Mouse (Mus musculus) retina, embryonic 14.5 days (tissue): Measurements from ENCODE around the gene Maml3.

ENCODE experiments used
- DNase-seq: peaks from one replicate; pipeline ENCODE4 v3.0.0-alpha.2; 2015; ENCODE audit warnings: low spot score

Maml3 gene

DNA sequence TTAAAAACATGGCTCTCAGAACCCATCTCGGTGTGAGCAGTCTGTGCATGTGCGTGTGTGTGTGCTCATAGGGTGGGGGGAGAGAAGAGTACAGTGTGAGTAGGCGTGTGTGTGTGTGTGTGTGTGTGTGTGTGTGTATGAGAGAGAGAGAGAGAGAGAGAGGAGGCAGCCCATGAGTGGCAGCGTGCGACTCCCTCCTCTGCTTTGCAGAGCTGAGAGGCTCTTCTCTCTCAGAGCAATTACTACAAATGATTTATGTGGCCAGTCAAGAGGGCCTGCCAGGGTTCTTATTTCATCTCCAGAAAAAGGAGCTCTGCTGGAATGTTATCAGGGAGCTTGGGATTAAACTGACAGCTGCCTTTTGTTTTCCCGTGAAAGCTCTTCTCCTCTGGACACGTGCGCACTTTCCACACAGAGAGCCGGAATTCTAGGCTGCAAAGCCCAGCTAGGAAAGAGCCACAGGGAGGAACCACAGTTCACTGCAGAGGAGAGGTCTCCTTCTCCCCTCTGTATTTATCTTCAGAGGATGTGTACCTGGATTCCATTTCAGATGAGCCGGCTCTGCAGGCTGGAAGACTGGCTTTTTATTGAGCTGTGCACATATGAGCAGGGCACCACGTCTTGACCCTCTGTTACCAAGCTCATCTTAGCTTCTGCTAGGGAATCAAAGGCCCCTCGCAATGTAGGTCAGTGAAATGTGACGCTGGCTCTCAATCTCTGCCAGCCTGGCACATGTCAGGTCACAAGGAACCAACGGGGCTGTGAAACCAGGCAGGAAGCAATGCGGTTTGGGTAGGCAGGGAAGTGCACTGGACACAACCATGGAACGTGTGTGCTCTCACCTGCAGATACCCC, 325.9 kb downstream of the Maml3 start:
- peak; percentile 70 for DNase-seq

DNA sequence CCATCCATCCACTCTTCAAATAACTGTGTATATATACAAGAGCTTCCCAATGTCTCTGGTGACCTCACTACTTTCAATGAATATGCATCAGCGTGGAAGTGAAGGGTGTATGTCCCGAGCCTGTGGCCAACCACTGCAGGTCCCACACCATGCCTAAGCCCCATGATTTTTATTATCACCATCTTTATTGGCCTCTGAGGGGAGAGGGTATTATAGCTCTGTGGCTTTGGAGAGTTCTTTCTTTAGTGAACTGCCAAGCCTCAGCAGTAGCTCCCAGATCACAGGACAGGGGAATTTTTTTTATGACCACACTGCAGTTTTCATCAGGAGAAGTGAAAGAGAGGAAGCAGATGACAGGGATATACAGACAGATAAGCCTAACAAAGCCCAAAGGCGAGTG, 326.7 kb downstream of the Maml3 start:
- DNase-seq: no peak

DNA sequence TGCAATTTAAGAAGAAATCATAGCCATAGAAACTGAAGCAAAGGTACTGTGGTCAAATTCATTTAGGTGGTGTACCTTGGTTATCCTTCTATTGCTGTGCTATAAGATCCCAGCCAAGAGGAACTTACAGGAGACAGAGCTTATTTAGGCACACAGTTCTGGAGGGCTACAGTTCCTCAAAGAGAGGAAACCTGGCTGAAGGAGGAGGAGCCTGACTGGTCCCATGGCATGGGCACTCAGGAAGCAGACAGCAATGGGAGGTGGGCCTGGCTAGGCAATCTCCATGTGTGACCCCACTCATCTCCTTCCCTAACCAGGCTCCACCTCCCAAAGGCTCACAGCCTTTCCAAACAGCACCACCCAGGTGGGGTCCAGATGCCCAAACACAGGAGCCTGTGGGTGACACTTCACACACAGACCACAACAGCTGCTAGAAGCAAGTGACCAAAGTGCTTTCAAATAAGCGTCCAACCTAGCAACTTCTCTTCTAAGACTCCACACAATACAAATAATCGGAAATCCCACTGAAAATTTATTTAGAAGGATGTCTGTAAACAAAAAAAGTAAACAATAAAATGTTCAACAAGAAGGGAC, 328.8 kb downstream of the Maml3 start:
- no peak for DNase-seq

DNA sequence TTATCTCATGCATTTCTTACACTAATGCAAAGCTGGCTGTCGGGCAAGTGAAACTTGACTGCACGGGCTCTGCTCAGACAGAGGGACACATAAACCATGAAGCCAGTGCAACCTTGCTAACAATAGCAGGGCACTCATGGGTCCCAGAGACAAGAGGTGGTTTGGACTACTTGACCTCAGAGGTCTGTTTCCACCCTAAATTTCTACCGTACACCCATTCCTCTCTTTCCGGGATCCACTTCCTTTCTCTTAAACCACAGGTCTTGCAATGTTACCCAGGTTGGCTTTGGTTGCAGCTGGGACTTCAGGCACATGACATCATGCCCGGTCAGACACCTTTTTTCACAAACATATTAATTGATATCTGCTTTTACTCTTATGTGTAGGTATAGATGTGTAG, 331.3 kb downstream of the Maml3 start:
- no peak for DNase-seq

DNA sequence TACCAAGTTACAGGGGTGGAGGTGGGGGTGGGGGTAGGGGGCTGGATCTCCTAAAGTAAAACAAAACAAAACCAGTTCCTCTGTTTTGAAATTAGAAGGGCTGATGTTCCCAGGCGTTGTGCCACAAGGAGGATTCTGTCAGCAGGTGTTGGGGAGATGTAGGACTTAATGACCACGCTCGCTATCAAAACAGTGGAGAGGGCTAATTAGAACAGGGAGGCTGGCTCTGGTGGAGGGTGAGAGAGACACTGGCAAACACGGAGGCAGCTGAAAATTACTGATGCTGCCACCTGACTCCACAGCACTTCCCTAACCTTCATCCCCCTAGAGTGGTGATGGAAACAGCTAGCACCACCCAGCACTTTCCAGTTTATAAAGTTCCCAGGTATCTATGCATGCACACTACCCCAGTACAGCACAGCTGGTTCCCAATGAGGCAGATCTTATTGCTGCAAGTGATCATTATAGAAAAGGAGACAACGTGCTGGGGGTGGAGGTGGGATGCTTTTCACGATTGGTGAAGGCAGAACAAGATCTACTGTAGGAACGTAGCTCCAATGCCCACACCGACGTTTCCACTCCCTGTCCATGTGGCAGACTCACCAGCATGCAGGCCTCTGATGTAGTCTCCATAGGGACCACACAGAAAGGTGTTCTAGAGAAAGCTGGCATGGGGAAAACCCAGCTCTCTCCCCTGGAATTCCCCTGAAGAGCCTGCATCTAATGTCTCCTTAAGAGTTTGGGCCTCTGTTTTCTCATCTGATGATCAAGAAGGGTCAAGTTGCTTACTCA, 332.8 kb downstream of the Maml3 start:
- DNase-seq: no peak

DNA sequence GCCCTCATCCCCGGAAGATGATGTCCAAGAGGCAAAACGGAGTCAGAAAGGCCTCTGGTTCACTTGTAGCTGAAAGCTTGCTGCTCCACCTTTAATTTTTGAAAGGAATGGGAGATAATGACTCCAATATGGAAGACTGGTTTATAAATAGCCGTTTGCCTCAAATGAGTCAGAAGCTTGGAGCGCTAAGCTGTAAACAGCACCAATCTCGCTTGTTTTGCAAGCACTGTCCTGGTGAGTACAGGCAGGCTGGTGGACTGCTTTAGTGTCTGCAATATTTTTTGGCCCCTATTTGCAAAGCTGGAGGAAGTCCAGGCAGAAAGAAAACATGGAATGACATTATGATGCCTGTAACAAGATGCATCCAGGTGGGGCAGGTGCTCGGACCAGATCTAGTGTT, 335.7 kb downstream of the Maml3 start:
- no peak for DNase-seq

DNA sequence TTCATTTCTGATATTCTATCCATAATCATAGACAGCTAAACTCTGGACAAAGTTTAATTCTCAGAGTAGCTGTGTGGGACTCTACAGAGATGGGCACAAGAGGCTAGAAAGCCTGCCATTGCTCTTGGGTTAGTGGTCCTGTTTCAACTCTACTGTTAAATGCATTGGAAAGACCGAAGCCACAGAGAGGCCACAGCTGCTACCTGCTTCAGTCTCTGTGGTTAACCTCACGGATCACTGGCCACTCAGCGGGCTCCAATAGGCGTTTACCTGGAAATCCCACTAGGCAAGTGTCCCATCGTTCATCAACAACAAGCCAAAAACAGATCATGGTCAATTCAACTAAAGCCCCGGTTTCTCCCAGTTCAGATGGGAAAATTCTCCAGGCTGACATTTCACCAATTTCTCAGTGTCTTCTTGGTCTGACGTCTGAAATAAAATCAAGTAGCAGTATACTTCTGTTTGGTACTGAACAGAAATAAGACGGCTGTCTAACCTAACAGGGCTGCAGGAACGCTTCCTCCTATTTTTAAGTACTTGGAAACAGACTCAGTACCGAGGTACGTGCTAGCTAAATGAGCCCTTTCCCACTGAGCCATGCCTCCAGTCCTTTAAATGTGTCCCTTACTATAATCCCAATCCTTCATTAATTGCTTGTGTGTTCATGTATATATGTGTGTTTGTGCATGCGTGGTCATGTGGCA, 339.5 kb downstream of the Maml3 start:
- no peak for DNase-seq

DNA sequence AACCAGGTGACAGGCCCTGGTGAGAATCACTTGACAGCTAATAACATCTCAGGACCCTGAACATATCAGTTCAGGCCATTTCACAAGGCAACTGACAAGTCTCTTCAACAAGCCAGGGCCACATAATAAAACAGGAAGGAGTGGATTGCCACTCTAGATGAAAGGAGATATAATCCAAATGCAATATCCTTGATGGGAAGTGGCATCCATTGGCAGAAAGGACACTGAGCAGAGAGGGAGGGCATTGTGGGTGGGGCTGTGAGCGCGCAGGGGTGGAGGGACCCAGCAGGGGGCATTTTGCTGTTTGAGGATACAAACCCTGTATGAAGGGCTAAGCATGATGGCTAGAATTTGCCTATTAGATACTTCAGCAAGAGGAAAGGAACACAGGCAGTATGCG, 340.7 kb downstream of the Maml3 start:
- no peak for DNase-seq

DNA sequence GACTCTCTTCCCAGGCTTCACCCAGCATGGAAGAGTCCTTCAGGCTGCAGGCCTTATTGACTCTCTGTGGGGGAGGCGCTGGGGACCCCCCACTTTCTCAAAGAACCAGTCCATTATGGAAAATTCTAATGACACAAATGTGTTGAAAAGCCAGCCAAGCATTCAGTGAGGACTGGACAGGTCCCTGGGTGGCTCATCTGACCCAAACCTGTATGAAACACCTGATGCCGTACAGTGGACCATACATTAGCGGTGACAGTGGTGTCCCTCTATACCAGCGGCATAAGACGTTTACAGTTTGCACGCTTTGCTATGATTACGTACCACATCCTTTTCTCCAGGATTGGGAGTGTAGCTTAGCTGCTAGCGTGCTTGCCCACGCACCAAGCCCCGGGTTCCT, 342.0 kb downstream of the Maml3 start:
- DNase-seq: no peak

DNA sequence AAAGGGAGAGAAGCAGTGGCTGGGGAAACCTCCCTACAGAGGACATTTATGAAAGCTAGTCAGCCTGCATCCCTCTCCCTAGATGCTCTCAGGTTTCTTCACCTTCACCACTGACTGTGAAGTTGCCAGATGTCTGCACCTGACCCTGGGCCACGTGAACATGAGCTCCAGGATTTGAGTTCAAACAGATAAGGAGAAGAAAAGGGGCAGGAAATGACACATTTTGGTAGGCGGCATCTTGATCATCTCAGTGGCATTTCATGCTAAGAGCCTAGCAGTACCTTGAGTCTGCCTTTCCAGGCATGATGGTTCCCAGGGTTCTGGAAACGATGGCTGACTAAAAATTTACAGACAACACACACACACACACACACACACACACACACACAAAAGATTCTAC, 345.3 kb downstream of the Maml3 start:
- no peak for DNase-seq

DNA sequence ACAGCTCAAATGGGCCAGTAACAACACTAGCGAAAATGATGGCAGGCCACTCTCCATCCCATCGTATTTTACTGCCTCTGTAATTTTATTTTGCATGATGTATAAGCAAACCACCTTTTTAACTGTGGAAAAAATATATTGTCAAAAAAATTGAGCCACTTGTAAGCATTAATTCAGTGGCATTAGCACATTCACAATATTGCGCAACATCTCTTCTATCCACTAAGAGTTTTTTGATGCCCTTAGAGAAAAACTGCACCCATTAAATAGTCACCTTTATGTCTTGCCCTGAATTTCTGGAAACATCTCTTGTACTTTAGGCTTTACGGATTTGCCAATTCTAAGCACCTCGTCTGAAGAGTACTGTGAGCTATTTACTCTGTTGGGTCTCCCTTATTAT, 347.8 kb downstream of the Maml3 start:
- DNase-seq: no peak

DNA sequence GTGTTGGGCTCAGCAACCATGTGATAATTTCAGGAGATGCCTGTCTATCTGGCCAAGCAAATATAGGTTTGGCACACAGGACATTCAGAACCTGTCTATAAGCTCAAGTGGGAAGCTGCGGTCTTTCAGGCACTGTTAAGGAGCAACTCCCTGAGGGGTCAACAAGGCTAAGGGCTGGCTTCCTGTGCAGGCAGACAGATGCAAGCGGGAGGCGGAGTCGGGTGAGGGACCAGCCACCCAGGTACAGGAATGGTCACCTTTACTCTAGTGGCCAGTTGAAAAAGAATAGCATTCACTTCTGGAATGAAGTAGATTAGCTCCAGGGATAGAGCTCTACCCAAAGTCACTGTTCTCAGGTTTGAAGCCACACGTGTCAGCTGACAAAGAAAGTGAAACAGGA, 348.6 kb downstream of the Maml3 start:
- no peak for DNase-seq

DNA sequence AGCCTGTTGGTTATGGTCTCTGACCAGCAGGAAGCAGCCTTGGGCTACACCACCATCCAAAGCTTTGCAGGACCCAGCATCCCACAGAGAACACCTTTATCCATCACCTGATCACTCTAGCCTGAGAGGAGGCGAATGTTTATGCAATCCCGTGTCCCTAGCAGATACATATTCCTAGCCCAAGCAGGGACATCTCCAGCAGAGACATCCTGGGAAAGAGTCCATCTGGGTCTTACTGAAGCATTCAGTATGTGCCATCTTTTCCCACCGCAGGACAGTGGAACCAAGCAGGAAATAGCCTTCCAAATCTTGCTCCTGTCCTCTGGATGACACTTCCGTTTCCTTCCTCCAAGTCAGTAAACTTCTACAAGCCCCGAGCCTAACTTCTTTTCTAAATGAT, 351.6 kb downstream of the Maml3 start:
- no peak for DNase-seq

DNA sequence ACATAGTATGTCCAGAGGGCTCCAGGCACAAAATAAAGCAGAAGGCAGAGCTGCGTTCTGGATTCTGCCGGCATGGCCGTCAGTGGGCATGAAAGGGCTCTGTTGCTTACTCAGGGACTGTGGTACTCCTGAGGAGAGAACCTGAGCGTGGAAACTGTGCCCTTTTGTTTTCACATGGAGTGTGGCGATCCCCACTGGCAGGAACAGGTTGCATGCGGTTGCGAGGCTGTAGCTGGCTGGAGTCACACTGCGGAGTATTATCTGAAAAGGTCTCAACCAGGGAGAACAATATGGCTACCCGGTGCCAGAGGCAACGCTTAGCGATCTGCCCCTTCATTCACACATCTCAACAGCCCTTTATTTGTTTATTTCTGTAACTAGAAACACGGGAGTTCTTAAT, 353.4 kb downstream of the Maml3 start:
- no peak for DNase-seq

DNA sequence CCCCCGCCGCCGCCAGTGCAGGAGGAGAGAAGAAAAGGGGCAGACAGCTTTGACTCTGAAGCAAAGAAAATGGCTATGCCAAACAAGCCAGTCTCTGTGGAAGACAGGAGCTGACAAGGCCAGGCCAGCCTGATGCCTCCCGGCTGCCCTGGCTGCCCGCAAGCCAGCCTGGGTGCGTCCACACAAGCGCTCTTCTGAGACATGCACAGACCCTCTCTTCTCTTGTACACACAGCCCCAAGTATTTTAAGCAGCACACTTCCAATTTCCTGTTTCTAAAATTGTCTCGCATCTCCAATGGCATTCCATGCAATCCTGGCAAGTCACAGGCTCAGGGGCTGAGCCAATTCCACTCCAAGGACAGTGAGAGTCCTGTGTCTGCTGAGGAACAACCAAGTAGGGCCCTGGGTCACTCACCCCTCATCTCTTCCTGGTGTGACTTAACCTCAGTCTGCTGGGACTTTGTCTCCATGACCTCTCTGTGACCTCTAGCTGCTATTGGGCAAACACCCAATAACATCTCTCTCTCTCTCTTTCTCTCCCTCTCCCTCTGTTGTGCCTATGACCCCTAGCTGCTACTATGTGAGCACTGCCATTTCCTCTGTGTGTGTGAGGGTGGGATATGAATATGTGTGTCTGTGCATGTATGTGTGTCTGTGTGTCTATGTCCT, 354.9 kb downstream of the Maml3 start:
- DNase-seq: peak; percentile 43

DNA sequence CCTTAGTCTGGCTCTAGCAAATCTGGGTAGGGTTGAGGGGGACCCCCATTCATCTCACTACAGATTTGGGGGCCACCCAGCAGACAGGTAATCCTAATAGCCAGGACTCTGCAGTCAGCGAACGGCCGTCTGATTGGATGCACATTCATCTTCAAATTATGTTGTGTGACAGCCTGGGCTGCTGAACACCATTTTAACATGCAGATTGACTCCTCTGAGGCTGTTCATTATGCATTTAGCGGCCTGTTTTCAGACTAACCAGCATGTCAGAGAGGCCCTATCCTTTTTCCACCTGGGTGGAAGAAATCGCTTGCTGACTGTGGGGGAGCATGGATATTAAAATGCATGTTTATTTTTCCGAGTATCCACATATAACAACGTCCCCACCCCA, 355.5 kb downstream of the Maml3 start:
- DNase-seq: peak; percentile 25

DNA sequence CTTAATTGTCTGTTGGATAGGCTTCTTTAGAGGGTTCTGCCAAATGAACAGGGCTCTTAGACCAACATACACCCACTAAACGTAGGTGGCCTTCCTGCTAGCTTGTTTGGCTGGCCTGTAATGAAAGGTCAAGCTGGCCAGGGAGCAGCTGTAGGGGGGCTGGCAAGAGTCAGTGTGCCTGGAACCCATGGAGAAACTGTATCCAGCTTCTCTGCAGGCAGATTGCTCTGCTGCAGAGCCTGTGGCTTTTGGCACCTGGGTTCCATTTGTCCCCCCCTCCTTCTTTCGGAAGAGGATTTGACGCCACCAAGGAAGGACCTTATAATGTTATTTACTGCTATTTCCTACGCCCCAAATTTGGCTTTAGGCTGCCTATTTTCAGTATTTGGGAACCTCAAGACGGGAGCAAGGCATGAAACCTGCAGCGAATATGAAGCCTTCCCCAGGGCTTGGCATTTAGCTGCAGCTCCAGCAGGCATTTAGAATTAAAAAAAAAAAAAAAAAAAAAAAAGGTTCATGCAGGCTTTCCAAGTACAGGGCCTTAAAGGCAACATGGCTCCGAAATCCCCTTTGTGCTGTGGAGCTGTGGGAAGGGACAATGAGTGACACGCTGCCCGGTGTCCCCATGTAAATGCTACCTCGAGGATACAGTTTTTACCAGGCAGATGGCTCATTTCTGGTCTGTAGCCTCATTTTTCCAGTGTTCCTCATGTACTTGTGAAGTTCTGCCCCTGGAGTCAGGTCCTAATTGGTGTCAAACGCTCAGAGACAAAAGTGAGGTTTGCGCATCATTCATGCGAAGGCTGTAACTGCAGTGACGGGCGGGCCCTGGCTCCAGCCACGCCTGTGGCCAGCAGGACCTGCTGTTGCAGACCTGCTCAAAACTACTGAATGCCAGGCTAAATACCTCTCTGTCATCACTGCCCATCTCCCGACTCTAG, 356.2 kb downstream of the Maml3 start:
- no peak for DNase-seq

DNA sequence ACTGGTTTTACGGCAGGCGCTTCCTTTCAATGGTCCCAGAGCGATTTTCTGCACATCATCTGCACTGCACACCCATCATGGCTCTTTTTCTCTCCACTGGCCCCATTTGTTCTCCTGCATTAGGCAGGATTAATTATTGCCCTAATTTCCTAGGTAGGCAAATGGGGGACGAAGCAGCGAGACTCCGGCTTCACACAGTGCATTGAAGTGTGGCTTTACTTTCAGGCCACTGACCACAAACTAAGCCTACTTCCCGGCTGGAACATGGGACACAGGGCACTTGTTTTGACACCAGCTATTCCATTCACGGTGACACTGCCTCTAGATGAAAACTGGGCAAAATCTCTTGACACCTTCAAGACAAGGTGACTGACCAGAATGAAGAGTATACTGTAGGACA, 358.1 kb downstream of the Maml3 start:
- DNase-seq: peak; percentile 83

DNA sequence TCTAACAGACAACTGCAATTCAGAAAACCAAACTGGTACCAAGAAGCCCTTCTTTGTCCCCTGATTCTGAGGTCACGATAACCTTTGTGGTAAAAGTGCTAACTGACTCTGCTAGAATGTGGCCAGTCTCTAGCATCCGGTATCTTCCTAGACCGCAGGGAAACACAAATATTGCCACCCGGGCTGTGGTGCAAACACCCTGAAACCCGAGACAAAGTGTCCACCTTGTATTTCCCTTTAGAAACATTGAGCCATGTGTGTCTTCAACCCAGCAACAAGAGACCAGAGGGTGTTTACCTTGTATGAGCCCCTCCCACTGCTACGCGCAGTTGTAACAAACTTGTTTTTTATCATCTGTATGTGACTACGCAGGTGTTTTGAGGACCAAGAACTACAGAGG, 359.7 kb downstream of the Maml3 start:
- no peak for DNase-seq

DNA sequence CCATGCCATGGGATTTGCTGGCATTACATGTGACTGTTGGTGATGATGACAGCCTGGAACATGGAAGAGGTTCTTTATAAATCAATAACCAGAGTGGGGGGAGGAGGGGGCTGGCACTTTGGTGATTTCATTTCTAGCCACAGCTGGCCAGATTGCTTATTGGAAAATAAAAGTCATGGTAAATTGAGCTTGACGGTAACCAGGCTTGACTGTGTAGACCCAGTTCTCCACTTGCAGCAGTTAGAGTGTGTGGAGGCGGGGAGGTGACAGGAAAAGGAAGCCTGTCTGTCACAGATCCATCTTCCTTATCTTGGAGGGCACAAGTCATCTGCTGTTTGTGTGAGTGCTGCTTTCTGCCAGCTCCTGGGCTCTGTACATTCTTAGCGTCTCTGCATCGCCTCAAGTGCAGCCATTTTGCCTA, 360.5 kb downstream of the Maml3 start:
- DNase-seq: peak; percentile 72

DNA sequence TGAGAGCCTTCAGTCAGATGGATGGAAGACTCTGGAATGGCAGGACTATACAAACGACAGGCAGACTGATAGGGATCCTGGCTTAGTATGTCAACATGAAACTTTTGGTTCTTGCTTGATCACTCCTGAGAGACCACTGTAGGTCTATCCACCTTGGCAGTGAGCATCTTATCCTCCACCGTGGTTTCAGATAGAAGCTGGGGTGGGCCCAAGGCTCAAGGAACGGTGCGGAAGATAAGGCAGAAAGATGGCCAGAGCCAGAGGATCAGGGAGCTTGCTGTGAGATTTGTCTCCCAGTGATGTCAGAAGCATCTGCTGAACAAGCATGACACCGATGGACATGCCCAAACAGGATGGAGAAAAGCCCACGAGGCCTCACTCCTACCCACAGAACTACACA, 362.5 kb downstream of the Maml3 start:
- no peak for DNase-seq
